Mouse (Mus musculus) hindbrain, embryonic 16.5 days (tissue): ENCODE data around the gene Pkp3. TPM values are rescaled to one million over a fixed set of nuclear protein-coding genes. Genes with fewer than 3 reads are reported as not detected.
"Not testable (repeated sequence)": the region's sequence is repeated elsewhere in the genome, so short reads cannot be mapped to it uniquely, and the experiment has no call there.

Experiments
- ATAC-seq: fragments of 200-750 bp; cut with Nextera tagmentation; 2 replicates; pipeline ENCODE4 v1.8.0; 2017; ENCODE audit warnings: moderate TSS enrichment, moderate library complexity
- H3K27ac ChIP-seq: fragments of 300-500 bp; sonication (generic); 2 replicates; pipeline ENCODE4 v1.5.1; 2014; ENCODE audit warnings: low read depth, mild to moderate bottlenecking, control low read depth, low read length, moderate library complexity
- H3K27me3 ChIP-seq: fragments of 300-500 bp; sonication (generic); replicated peaks from 2 replicates; pipeline ENCODE4 v1.6.1; 2014; ENCODE audit warnings: low read length; ENCODE audit not compliant: control insufficient read depth, insufficient read depth
- H3K36me3 ChIP-seq: fragments of 300-500 bp; sonication (generic); 2 replicates; pipeline ENCODE4 v1.6.1; 2014; ENCODE audit warnings: mild to moderate bottlenecking, low read length, moderate library complexity, mixed read lengths; ENCODE audit not compliant: control insufficient read depth, insufficient read depth
- H3K4me1 ChIP-seq: fragments of 300-500 bp; sonication (generic); 2 replicates; pipeline ENCODE4 v1.6.1; 2014; ENCODE audit warnings: low read depth, low read length; ENCODE audit not compliant: control insufficient read depth, insufficient read depth
- H3K4me2 ChIP-seq: fragments of 300-500 bp; sonication (generic); 2 replicates; pipeline ENCODE4 v1.6.1; 2014; ENCODE audit warnings: mild to moderate bottlenecking, low read length, control low read depth, moderate library complexity
- H3K4me3 ChIP-seq: fragments of 300-500 bp; sonication (generic); 2 replicates; pipeline ENCODE4 v1.5.1; 2014; ENCODE audit warnings: mild to moderate bottlenecking, low read length, control low read depth, moderate library complexity
- H3K9ac ChIP-seq: fragments of 300-500 bp; sonication (generic); 2 replicates; pipeline ENCODE4 v1.6.1; 2014; ENCODE audit warnings: low read depth, mild to moderate bottlenecking, control low read depth, low read length, moderate library complexity
- H3K9me3 ChIP-seq: fragments of 300-500 bp; sonication (generic); 2 replicates; pipeline ENCODE4 v1.6.1; 2014; ENCODE audit warnings: mild to moderate bottlenecking, low read length, moderate library complexity; ENCODE audit not compliant: control insufficient read depth
- WGBS: fragments of 180-500 bp; shearing (Covaris S2); extraction: QIAGEN DNeasy Blood & Tissue Kit; methylation state at CpG from one replicate; pipeline ENCODE4 v1.1.7; 2014; 5-methylcytosine and 5-hydroxymethylcytosine counted together
- polyA plus RNA-seq: library from polyadenylated mRNA; unstranded; fragments of >200 nt; fragmentation: Nextera tagmentation; extraction: Ambion mirVana; gene quantifications from 2 replicates; pipeline ENCODE4 v1.2.1, GENCODE M21; 2015

The Pkp3 gene
- 0.31 and 0.32 TPM in 2 replicates for polyA plus RNA-seq

DNA sequence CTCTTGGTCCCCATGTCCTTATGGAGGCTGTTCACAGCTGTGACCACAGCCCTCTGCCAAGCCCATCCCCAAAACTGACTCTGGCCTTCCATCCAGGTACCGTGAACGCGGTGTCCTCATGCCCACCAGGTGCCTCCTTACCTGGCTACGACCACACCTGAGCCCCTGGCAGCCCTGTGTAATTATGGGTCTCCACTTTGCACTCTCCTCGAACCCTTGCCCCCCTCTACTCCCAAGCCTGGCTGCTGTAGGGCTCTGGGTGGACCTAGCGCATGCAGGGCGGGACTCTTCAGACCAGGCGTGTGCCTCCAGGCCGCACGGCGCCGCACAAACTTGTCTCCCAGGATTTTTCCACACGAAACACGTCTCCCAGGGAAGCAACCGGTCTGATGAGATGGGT, at the start of gene Pkp3:
Gene Pkp3 (plus strand): TSS at position 378 of the 400 bp plus-strand sequence.
- no peaks in the 10 kb centered on the region for H3K9me3 ChIP-seq
- H3K9ac ChIP-seq = no peak within 1 kb of the TSS
- H3K4me1 ChIP-seq = no peaks in the 10 kb centered on the region
- no peak within 1 kb of the TSS for H3K4me3 ChIP-seq
- ATAC-seq = no peak
- WGBS = 92% methylated on average over 15 of the region's 15 CpGs
- no peak within 1 kb of the TSS for H3K27ac ChIP-seq
- no peak within 1 kb of the TSS for H3K4me2 ChIP-seq
- H3K36me3 ChIP-seq = no peaks in the 10 kb centered on the region
- H3K27me3 ChIP-seq = no peaks in the 10 kb centered on the region

DNA sequence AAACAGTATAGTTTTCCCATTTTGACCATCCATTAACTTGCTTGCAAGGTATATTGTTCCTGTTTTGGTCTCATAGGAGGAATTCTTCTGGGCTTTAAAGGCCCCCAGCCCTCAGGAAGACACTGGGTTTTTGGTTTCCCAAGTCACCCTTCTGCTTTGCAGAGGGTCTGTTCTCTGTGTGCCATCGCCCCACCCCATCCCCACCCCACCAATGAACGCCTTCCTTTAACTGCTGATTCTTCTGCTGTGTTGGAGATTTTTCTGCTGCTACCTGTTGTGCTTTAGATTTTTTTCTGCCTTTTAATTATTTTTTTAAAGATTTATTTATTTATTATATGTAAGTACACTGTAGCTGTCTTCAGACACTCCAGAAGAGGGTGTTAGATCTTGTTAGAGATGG, 49.2 kb upstream of the Pkp3 start, which contains the start of gene Gm17387:
Gene Gm17387 (plus strand): TSS at position 301 of the 400 bp plus-strand sequence.
- H3K27me3 ChIP-seq = no peaks in the 10 kb centered on the region
- 96% methylated on average over 2 of the region's 2 CpGs for WGBS
- ATAC-seq = no peak
- no peak within 1 kb of the TSS for H3K9ac ChIP-seq
- H3K4me2 ChIP-seq = no peak within 1 kb of the TSS
- peaks cover 4% of the 10 kb centered on the region; the same call in 1 of the 2 replicates for H3K4me1 ChIP-seq
- H3K4me3 ChIP-seq = no peak within 1 kb of the TSS
- no peaks in the 10 kb centered on the region for H3K36me3 ChIP-seq
- H3K9me3 ChIP-seq = no peaks in the 10 kb centered on the region
- H3K27ac ChIP-seq = no peak within 1 kb of the TSS

DNA sequence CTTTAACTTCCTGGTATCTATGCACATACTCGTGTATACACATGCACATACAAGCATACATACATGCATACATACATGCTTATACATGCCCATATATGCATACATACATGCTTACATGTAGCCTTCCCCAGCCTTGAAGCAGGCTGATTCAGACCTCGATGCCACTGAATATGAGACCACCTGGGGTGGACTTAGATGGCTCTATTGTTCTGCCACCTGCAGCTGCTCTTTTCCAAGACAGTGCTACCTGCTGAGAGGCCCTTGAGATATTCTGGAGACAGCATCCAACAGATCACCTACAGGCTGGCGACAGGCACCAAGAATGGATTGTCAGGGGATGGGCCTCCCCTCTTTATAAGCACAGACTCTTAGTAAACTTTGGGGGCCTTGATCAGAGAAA, 47.6 kb upstream of the Pkp3 start:
- Histone ChIP-seq H3K4me3 (no peak overlapping the region), H3K4me2 (no peak overlapping the region)
- no peak for ATAC-seq

DNA sequence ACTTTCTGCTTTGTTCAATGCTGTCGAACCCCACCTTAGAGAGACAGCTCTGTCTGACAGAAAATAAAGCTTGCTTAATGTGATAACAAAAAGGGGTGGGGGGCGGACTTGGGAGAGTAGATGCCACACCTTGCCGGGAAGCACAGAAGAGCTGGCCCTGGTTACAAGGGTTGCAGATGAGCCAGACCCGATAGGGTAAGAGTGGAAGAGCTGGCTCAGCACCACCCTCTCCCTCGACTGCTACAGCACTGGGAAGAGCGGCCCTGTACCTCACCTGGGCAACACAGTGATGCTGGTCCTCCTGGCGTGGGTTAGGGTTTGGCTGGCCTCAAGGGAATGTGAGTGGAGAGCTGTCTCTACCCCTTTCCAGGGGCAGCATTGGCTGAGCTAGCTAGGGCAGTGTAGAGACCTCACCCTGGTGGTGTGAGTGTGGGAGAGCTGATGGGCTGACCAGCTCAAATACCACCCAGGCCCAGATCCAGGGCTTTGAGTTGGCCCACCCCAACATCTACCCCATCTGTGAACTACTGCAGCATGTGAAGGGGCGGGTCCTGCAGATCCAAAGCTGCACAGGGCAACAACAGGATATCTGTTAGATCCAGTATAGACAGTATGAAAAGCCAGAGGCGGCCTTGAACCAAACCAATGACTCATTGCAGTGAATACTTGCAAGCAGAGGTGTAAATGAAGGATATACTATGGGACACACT, 45.4 kb upstream of the Pkp3 start:
- no peak overlapping the region for H3K4me2 ChIP-seq
- no peaks in the 10 kb centered on the region for H3K27me3 ChIP-seq
- WGBS = 79% methylated on average over 9 of the region's 9 CpGs
- no peak overlapping the region for H3K4me3 ChIP-seq
- no peaks in the 10 kb centered on the region for H3K9me3 ChIP-seq
- no peaks in the 10 kb centered on the region for H3K36me3 ChIP-seq
- ATAC-seq = no peak
- H3K27ac ChIP-seq = no peak overlapping the region
- H3K9ac ChIP-seq = no peak overlapping the region
- no peaks in the 10 kb centered on the region for H3K4me1 ChIP-seq

More for the DNA sequence above, 47.6 kb upstream of the Pkp3 start:
- H3K36me3 ChIP-seq = no peaks in the 10 kb centered on the region
- 41% methylated on average over 3 of the region's 3 CpGs for WGBS
- no peaks in the 10 kb centered on the region for H3K9me3 ChIP-seq
- no peaks in the 10 kb centered on the region for H3K27me3 ChIP-seq
- peaks cover 4% of the 10 kb centered on the region; the same call in 1 of the 2 replicates for H3K4me1 ChIP-seq
- no peak overlapping the region for H3K27ac ChIP-seq
- H3K9ac ChIP-seq = no peak overlapping the region

DNA sequence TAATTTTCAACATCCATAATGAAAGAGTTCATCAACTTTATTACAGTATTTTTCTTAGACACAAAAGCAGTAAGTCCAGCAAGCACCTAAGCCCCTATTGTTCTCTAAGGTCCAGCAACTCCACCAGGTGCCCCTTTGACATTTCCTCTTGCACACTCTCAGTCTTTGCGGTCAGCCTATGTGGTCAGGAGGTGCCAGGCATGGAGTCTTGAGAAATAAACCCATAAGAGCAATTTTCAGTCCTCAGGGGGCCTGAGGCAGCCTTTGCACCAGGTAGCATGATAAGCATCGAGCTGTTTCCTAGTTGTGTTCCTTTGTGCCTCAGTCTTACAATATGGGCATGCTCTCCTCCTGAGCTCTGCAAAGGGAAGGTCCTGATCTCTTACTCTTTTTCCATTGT, 41.4 kb upstream of the Pkp3 start:
- not testable (repeated sequence) for H3K4me3 ChIP-seq, H3K9me3 ChIP-seq, H3K36me3 ChIP-seq, H3K9ac ChIP-seq, H3K27me3 ChIP-seq, H3K27ac ChIP-seq, H3K4me2 ChIP-seq, ATAC-seq, H3K4me1 ChIP-seq
- 87% methylated on average over 1 of the region's 2 CpGs for WGBS

DNA sequence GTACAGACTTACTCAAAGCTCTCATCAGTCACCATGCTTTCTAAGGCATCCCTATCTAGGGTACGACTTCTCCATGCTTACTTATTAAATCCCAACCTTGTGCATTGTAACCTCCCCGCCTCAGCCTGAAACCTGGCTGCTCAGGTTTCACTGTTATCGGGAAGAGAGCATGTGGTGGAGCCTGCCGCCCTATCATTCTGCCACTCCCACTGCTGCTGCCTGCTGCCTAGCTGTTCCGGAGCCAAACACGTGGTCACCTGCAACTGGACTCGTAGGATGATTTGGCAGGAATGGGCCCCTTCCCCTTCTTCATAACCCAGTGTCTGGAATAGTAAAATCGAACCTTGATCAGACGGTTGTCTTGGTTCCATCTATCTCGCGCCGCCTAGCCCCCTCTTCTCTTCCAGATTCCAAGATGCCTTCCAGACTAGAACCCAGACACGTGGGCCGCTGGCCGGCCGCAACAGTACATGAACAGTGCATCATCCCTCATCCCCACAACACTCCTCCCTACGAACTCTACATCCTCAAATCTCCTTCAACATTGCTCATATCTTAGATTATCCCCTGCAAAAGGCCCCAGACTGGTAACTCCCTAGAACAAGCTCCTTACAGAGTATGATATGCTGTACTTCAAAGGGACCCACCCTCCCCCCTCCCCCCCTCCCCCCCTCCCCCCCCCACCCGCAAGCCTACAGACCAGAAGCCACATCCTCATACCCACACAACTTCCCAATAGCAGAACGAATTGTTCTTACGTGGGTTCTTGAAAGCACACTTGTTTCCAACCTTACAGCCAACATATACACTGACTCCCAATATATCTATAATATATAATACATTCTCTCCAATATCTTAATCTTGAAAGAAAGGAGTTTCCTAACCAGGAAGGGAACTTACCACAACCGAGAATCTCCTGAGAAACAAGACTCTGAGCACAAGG, 39.7 kb upstream of the Pkp3 start:
- 87% methylated on average over 20 of the region's 21 CpGs for WGBS
- Histone ChIP-seq H3K4me3 (no peak overlapping the region), H3K9ac (no peak overlapping the region), H3K36me3 (no peaks in the 10 kb centered on the region), H3K4me2 (no peak overlapping the region), H3K27me3 (no peaks in the 10 kb centered on the region), H3K4me1 (no peaks in the 10 kb centered on the region), H3K9me3 (no peaks in the 10 kb centered on the region), H3K27ac (no peak overlapping the region)
- no peak for ATAC-seq

DNA sequence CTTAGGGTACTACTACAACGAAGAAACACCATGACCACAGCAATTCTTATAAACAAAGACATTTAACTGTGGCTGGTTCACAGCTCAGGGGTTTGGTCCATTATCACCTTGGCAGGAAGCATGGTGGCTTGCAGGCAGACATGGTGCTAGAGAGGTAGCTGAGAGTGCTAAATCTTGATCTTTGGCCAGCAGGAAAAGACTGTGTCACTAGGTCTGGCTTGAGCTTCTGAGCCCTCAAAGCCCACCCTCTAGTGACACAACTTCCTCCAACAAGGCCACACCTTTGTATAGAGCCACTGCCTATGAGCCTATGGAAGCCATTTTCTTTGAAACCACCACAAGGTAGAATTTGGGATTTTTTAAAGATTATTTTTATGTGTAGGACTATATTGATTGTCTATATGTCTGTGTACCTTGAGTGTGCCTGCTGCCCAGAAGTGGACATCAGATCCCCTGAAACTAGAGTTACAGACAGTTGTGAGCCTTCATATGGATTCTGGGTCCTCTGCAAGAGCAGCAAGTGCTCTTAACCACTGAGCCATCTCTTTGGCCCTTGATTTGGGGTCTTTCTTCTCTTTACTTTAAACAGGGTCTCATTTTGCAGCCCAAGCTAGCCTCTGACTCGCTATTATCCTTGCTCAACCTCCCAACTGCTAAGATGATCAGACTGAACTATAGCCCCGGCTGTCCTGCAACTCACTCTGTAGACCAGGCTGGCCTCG, 38.5 kb upstream of the Pkp3 start:
- Histone ChIP-seq H3K36me3 (no peaks in the 10 kb centered on the region), H3K9me3 (no peaks in the 10 kb centered on the region), H3K27me3 (no peaks in the 10 kb centered on the region), H3K9ac (no peak overlapping the region), H3K4me3 (no peak overlapping the region), H3K27ac (no peak overlapping the region), H3K4me2 (no peak overlapping the region), H3K4me1 (no peaks in the 10 kb centered on the region)
- no peak for ATAC-seq
- 90% methylated on average over 4 of the region's 4 CpGs for WGBS

DNA sequence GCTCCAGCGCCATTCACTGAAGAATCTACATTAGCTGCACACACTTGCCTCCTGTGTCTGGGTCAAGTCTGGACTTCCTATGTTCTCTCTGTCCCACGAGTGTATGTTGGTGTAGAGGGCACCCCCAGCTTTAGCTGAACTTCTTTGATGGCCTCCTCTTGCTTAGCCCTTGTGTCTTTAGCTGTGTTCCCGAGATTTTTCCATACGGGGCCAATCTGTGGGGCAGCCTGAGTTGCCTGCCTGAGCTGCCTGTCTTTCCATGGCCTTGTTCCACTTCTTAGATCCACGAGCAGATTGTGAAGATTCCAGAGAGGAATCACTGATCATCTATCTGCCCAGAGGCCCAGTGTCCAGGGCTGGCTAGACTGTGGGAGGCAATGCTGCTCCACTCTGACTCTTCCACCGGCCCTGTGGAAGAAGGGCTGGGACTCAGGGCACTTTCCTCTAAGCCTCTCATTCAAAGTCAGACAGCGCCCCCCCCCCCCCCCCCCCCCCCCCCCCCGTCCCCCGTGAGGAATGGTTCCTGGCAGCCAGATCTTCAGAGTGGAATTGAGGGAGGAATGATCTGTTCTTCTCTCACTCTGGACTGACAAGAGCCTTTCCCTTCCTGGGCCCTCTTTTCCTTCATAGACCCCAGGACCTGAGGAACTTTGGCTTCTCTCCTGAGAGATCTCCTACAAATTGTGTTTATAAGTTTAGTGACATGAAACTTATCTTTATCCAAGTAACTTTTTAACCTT, 37.0 kb upstream of the Pkp3 start:
- no peaks in the 10 kb centered on the region for H3K36me3 ChIP-seq
- no peaks in the 10 kb centered on the region for H3K4me1 ChIP-seq
- WGBS = 35% methylated on average over 6 of the region's 9 CpGs
- peak overlapping the region; percentile 51 for H3K27ac ChIP-seq
- H3K4me2 ChIP-seq = no peak overlapping the region; the same call in 1 of the 2 replicates
- no peak overlapping the region for H3K9ac ChIP-seq
- no peak for ATAC-seq
- H3K9me3 ChIP-seq = no peaks in the 10 kb centered on the region
- H3K4me3 ChIP-seq = no peak overlapping the region
- H3K27me3 ChIP-seq = no peaks in the 10 kb centered on the region
